Mouse (Mus musculus) stomach, embryonic 16.5 days (tissue): Measurements from ENCODE around the gene Slco4a1. TPM values are rescaled to one million over a fixed set of nuclear protein-coding genes. Genes with fewer than 3 reads are reported as not detected.
A peak's percentile ranks its signal among the peaks of the same experiment; 100 is the strongest.

Source experiments
- ATAC-seq: fragments of 200-750 bp; cut with Nextera tagmentation; 2 replicates; pipeline ENCODE4 v1.8.0; 2017; ENCODE audit warnings: moderate number of reproducible peaks, moderate TSS enrichment; ENCODE audit not compliant: insufficient read depth, low FRiP score
- H3K27ac ChIP-seq: fragments of 300-500 bp; sonication (generic); 2 replicates; pipeline ENCODE4 v1.5.1; 2014; ENCODE audit warnings: low read length
- H3K27me3 ChIP-seq: fragments of 300-500 bp; sonication (generic); 2 replicates; pipeline ENCODE4 v1.6.1; 2014; ENCODE audit warnings: low read length, control low read depth, mixed read lengths; ENCODE audit not compliant: control insufficient read depth, insufficient read depth
- H3K36me3 ChIP-seq: fragments of 300-500 bp; sonication (generic); 2 replicates; pipeline ENCODE4 v1.6.1; 2014; ENCODE audit warnings: low read length; ENCODE audit not compliant: control insufficient read depth, insufficient read depth
- H3K4me1 ChIP-seq: fragments of 300-500 bp; sonication (generic); 2 replicates; pipeline ENCODE4 v1.6.1; 2014; ENCODE audit warnings: low read length, control low read depth, mixed read lengths; ENCODE audit not compliant: control insufficient read depth, insufficient read depth
- H3K4me2 ChIP-seq: fragments of 300-500 bp; sonication (generic); 2 replicates; pipeline ENCODE4 v1.6.1; 2014; ENCODE audit warnings: low read depth, low read length, mixed read lengths
- H3K4me3 ChIP-seq: fragments of 300-500 bp; sonication (generic); replicated peaks from 2 replicates; pipeline ENCODE4 v1.5.1; 2014; ENCODE audit warnings: mild to moderate bottlenecking, low read length
- H3K9ac ChIP-seq: fragments of 300-500 bp; sonication (generic); 2 replicates; pipeline ENCODE4 v1.6.1; 2014; ENCODE audit warnings: low read length
- H3K9me3 ChIP-seq: fragments of 300-500 bp; sonication (generic); replicated peaks from 2 replicates; pipeline ENCODE4 v1.6.1; 2016; ENCODE audit warnings: low read length, control low read depth; ENCODE audit not compliant: control insufficient read depth
- WGBS: fragments of 180-500 bp; shearing (Covaris S2); extraction: QIAGEN DNeasy Blood & Tissue Kit; methylation state at CpG from one replicate; pipeline ENCODE4 v1.1.7; 2014; 5-methylcytosine and 5-hydroxymethylcytosine counted together
- polyA plus RNA-seq: library from polyadenylated mRNA; unstranded; fragments of >200 nt; fragmentation: Nextera tagmentation; extraction: Ambion mirVana; gene quantifications from 2 replicates; pipeline ENCODE4 v1.2.1, GENCODE M21; 2015

Gene Slco4a1
- polyA plus RNA-seq, 1 experiment from 2014 or later = 4.0 TPM

- Histone ChIP-seq H3K9me3 (no peaks in the 10 kb centered on the region), H3K4me3 (no peak overlapping the region), H3K4me2 (no peak overlapping the region), H3K27me3 (no peaks in the 10 kb centered on the region; the same call in 1 of the 2 replicates), H3K27ac (no peak overlapping the region), H3K36me3 (no peaks in the 10 kb centered on the region), H3K4me1 (no peaks in the 10 kb centered on the region), H3K9ac (no peak overlapping the region)
- WGBS = 27% methylated on average over 2 of the region's 2 CpGs
- ATAC-seq = no peak
These were observed 27.7 kb upstream of the Slco4a1 start for GRCm38 (mm10) chr2:180428331-180428730.

GRCm38 (mm10) chr2:180430648-180431047 lies 25.4 kb upstream of the Slco4a1 start:
- 77% methylated on average over 11 of the region's 11 CpGs for WGBS
- no peaks in the 10 kb centered on the region for H3K9me3 ChIP-seq
- no peaks in the 10 kb centered on the region for H3K4me1 ChIP-seq
- H3K4me2 ChIP-seq = no peak overlapping the region
- ATAC-seq = no peak
- no peak overlapping the region for H3K27ac ChIP-seq
- no peaks in the 10 kb centered on the region for H3K27me3 ChIP-seq
- H3K9ac ChIP-seq = no peak overlapping the region
- H3K36me3 ChIP-seq = no peaks in the 10 kb centered on the region
- no peak overlapping the region for H3K4me3 ChIP-seq

GRCm38 (mm10) chr2:180432042-180432668 lies 23.9 kb upstream of the Slco4a1 start:
- no peaks in the 10 kb centered on the region for H3K4me1 ChIP-seq
- WGBS = 20% methylated on average over 10 of the region's 10 CpGs
- H3K9me3 ChIP-seq = no peaks in the 10 kb centered on the region
- peak; percentile 16; the same call in 1 of the 2 replicates for ATAC-seq
- no peak overlapping the region for H3K4me3 ChIP-seq
- H3K9ac ChIP-seq = no peak overlapping the region
- no peak overlapping the region for H3K27ac ChIP-seq
- no peak overlapping the region for H3K4me2 ChIP-seq
- H3K27me3 ChIP-seq = no peaks in the 10 kb centered on the region
- H3K36me3 ChIP-seq = no peaks in the 10 kb centered on the region

DNA sequence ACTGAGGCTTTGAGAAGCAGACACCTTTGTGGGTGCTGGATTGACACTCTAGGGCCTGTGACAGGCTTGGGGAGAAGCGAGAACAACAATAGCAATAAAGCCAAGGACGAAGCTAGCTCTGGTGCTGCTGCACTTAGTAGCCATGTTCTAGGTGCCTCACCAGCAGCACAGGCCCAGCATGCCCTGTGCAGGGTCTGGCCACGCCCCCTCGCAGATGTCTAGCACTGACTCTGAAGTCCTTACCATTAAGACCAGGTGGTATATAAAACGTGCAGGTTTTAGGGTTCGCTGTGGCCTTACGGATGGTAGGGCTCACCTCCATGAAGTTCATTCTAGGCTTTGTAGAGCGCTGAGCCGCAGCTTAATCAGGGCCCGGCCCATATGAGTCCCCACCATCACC lies 23.3 kb upstream of the Slco4a1 start:
- H3K27me3 ChIP-seq = no peaks in the 10 kb centered on the region
- H3K4me3 ChIP-seq = no peak overlapping the region
- H3K36me3 ChIP-seq = no peaks in the 10 kb centered on the region
- H3K4me2 ChIP-seq = no peak overlapping the region
- no peak overlapping the region for H3K27ac ChIP-seq
- WGBS = 69% methylated on average over 10 of the region's 10 CpGs
- H3K4me1 ChIP-seq = no peaks in the 10 kb centered on the region
- no peak for ATAC-seq
- H3K9ac ChIP-seq = no peak overlapping the region
- no peaks in the 10 kb centered on the region for H3K9me3 ChIP-seq

DNA sequence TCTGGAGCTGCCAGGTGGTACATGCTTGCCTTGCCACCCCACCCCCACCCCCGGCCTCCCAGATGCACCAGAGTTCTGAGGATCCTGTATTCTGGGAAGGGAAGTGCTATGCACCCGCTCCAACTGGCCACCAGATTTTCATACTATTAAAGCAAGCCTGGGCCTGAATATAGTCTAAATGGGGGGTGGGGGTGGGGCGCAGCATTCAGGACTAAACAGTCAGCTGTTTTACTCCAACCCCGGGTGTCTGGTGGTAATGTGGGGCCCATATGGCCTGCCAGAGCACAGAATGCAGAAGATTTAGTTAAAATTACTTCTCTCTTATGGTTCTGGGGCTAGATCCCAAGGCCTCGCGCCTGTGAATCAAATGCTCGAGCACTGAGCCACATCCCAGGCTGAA lies 22.7 kb upstream of the Slco4a1 start:
- 74% methylated on average over 7 of the region's 7 CpGs for WGBS
- Histone ChIP-seq H3K9ac (no peak overlapping the region), H3K4me3 (no peak overlapping the region), H3K27ac (no peak overlapping the region), H3K36me3 (no peaks in the 10 kb centered on the region), H3K27me3 (no peaks in the 10 kb centered on the region), H3K4me1 (no peaks in the 10 kb centered on the region), H3K4me2 (no peak overlapping the region), H3K9me3 (no peaks in the 10 kb centered on the region)
- no peak for ATAC-seq

GRCm38 (mm10) chr2:180435341-180435926 lies 20.6 kb upstream of the Slco4a1 start:
- Histone ChIP-seq H3K4me2 (no peak overlapping the region), H3K9me3 (no peaks in the 10 kb centered on the region), H3K4me3 (no peak overlapping the region), H3K27ac (no peak overlapping the region), H3K36me3 (no peaks in the 10 kb centered on the region), H3K27me3 (no peaks in the 10 kb centered on the region), H3K9ac (no peak overlapping the region), H3K4me1 (no peaks in the 10 kb centered on the region)
- ATAC-seq = no peak
- 56% methylated on average over 4 of the region's 4 CpGs for WGBS

DNA sequence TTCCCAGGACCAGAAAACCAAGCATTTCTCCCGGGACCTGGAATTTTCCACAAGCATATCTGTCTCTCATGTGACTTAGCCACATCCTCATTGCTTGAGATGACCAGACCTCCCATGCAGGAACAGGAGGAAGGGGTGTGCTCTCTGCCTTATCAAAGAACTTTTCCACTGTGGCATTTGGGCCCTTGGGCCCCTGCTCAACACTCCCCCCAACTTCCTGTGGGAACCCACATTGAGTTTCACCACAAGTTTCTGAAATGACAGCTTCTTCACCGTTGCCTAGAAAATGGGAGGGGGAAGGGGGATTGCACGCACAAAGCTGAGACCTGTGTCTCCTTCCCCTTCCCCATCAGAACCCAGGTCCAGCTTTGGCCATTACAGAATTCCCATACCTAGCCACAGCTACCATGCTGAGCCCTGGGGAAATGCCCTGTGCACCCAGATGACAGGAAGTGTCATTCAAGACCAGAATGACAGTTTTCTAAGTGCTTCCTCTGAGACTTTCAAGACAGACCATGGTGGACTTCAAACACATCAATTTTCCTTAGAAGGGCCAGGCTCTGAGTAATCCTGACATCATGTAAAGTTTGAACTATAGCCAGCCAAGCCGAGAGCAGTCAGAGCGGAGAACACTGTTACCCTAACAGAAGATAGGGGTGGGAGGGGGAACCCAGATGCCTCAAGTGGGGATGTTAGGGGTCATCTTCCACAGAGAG lies 18.7 kb upstream of the Slco4a1 start:
- WGBS = 53% methylated on average over 5 of the region's 5 CpGs
- no peak overlapping the region for H3K27ac ChIP-seq
- H3K27me3 ChIP-seq = no peaks in the 10 kb centered on the region
- no peaks in the 10 kb centered on the region for H3K4me1 ChIP-seq
- H3K4me2 ChIP-seq = no peak overlapping the region
- no peak for ATAC-seq
- H3K36me3 ChIP-seq = no peaks in the 10 kb centered on the region
- H3K9me3 ChIP-seq = no peaks in the 10 kb centered on the region
- no peak overlapping the region for H3K4me3 ChIP-seq
- no peak overlapping the region for H3K9ac ChIP-seq

- H3K9ac ChIP-seq = no peak overlapping the region
- no peaks in the 10 kb centered on the region for H3K4me1 ChIP-seq
- WGBS = 68% methylated on average over 3 of the region's 3 CpGs
- H3K36me3 ChIP-seq = no peaks in the 10 kb centered on the region
- no peak overlapping the region for H3K27ac ChIP-seq
- ATAC-seq = no peak
- H3K9me3 ChIP-seq = no peaks in the 10 kb centered on the region
- no peak overlapping the region for H3K4me3 ChIP-seq
- H3K4me2 ChIP-seq = no peak overlapping the region
- H3K27me3 ChIP-seq = no peaks in the 10 kb centered on the region
These were observed 16.3 kb upstream of the Slco4a1 start for GRCm38 (mm10) chr2:180439791-180440190.

DNA sequence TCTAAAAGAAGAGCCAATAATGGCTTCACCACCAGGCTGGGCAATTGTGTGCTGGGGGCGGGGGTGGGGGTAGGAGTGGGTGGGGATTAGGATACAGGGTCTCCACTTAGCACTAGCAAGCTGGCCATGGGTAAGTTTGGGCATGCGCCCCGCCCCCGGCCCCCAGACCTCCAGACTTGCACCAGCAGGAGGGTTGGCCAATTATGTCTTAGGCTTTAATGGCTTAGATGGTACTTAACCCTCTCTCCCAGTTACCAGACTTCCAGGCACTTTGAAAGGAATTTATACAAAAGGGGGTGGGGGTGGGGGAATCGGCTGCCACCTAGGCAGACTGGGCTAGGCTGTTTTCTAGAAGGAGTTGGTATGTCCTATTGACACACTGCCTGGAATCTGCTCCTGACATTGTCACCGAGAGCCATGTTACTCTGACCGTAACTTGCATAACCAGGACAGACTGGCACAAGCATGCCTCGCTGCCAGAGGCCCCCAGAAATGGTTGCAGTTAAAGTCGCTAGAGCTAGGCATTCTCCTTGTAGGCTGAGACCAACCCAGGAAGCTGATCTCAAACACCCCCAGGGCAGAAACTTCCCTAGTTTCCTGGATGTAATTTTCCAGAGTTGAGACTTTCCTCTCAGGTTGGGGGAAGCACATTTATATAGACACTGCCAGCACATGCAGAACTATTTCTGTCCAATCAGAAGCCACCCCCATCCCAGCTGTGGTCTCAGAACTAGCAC lies 15.3 kb upstream of the Slco4a1 start:
- Histone ChIP-seq H3K4me1 (0 out of 2 replicates have a peak, but pooled peaks cover 4% of the 10 kb centered on the region), H3K4me2 (no peak overlapping the region), H3K27ac (no peak overlapping the region), H3K9ac (no peak overlapping the region), H3K4me3 (no peak overlapping the region), H3K27me3 (no peaks in the 10 kb centered on the region), H3K36me3 (no peaks in the 10 kb centered on the region), H3K9me3 (no peaks in the 10 kb centered on the region)
- WGBS = 56% methylated on average over 9 of the region's 9 CpGs
- no peak for ATAC-seq
